Mouse (Mus musculus) lung, embryonic 16.5 days (tissue): ENCODE data around the gene Helz2. TPM values are rescaled to one million over a fixed set of nuclear protein-coding genes. Genes with fewer than 3 reads are reported as not detected.
"Not testable (repeated sequence)": the region's sequence is repeated elsewhere in the genome, so short reads cannot be mapped to it uniquely, and the experiment has no call there.

Experiments
- ATAC-seq: fragments of 200-750 bp; cut with Nextera tagmentation; 2 replicates; pipeline ENCODE4 v1.8.0; 2017; ENCODE audit warnings: low read depth, mild to moderate bottlenecking, moderate library complexity
- H3K27ac ChIP-seq: fragments of 300-500 bp; sonication (generic); 2 replicates; pipeline ENCODE4 v1.5.1; 2014; ENCODE audit warnings: mild to moderate bottlenecking, control low read depth, low read length
- H3K27me3 ChIP-seq: fragments of 300-500 bp; sonication (generic); 2 replicates; pipeline ENCODE4 v1.6.1; 2014; ENCODE audit warnings: low read depth, low read length, mixed read lengths; ENCODE audit not compliant: control insufficient read depth, insufficient read depth
- H3K36me3 ChIP-seq: fragments of 300-500 bp; sonication (generic); 2 replicates; pipeline ENCODE4 v1.6.1; 2014; ENCODE audit warnings: low read length; ENCODE audit not compliant: control insufficient read depth, insufficient read depth
- H3K4me1 ChIP-seq: fragments of 300-500 bp; sonication (generic); replicated peaks from 2 replicates; pipeline ENCODE4 v1.6.1; 2014; ENCODE audit warnings: low read length, mixed read lengths; ENCODE audit not compliant: control insufficient read depth, insufficient read depth
- H3K4me2 ChIP-seq: fragments of 300-500 bp; sonication (generic); 2 replicates; pipeline ENCODE4 v1.6.1; 2014; ENCODE audit warnings: low read depth, low read length, control low read depth
- H3K4me3 ChIP-seq: fragments of 300-500 bp; sonication (generic); 2 replicates; pipeline ENCODE4 v1.5.1; 2014; ENCODE audit warnings: mild to moderate bottlenecking, low read length, control low read depth
- H3K9ac ChIP-seq: fragments of 300-500 bp; sonication (generic); 2 replicates; pipeline ENCODE4 v1.6.1; 2014; ENCODE audit warnings: low read length, control low read depth
- H3K9me3 ChIP-seq: fragments of 300-500 bp; sonication (generic); 2 replicates; pipeline ENCODE4 v1.6.1; 2016; ENCODE audit warnings: low read length; ENCODE audit not compliant: control insufficient read depth
- WGBS: fragments of 180-500 bp; shearing (Covaris S2); extraction: QIAGEN DNeasy Blood & Tissue Kit; methylation state at CpG from one replicate; pipeline ENCODE4 v1.1.7; 2014; 5-methylcytosine and 5-hydroxymethylcytosine counted together
- polyA plus RNA-seq: library from polyadenylated mRNA; unstranded; fragments of >200 nt; fragmentation: Nextera tagmentation; extraction: Ambion mirVana; gene quantifications from 2 replicates; pipeline ENCODE4 v1.2.1, GENCODE M21; 2015

The Helz2 gene
- polyA plus RNA-seq, result 3.0 and 3.4 TPM in 2 replicates

DNA sequence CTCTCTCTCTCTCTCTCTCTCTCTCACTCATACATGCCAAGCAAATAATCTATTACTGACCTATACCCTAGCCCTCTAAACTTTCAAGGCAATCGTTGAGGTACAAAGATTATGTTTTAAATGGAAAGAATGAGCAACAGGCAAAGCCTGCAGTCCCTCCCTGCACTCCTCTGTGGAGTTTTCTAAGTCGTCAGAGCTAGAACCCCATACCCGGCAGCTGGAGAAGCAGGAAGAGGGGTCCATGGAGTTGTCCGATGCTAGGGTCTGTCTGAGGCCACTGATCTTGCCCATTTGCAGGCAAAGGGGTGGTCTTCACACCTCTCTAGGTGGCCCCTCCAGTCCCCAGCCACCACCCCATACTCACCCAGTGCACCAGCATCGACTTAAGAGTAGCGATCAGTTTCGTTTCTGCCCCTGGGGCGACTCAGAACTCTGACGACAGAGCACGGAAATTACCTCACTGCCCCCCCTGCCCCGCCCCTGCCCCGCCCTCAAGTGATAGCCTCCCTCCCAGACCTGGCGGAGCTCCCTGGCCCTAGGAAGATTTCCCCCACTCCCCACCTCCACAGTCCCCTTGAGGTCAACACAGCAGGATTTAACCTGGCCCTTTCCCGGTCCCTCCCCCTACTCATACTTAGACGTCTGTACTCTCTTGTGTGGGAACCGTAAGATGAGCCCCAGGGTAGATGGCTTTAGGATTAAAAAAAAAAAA is at the start of gene Helz2:
TSS of gene Helz2 (minus strand) at position 426 of the 712 bp plus-strand sequence.
- H3K4me1 ChIP-seq, result peaks cover 9% of the 10 kb centered on the region
- ATAC-seq, result peak; percentile 86
- 0 out of 2 replicates have a peak, but pooled peaks cover 2% of the 10 kb centered on the region for H3K36me3 ChIP-seq
- no peak within 1 kb of the TSS for H3K27ac ChIP-seq
- H3K27me3 ChIP-seq, result no peaks in the 10 kb centered on the region
- H3K4me2 ChIP-seq, result peak within 1 kb of the TSS; percentile 64
- H3K9me3 ChIP-seq, result no peaks in the 10 kb centered on the region
- peak within 1 kb of the TSS; percentile 72 for H3K4me3 ChIP-seq
- peak within 1 kb of the TSS; percentile 84 for H3K9ac ChIP-seq
- 8% methylated on average over 16 of the region's 16 CpGs for WGBS

DNA sequence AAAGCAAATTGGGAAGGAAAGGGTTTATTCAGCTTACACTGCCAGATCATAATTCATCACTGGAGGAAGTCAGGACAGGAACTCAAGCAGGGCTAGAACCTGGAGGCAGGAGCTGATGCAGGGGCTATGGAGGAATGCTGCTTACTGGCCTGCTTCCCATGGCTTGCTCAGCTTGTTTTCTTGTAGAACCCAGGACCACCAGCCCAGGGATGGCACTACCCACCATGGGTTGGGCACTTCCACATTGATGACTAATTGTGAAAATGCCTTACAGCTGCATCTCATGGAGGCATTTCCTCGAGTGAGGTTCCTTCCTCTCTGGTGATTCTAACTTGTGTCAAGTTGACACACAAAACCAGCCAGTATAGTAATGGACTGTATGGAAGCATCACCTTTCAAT is 49.1 kb upstream of the Helz2 start:
- H3K36me3 ChIP-seq, result peaks cover 3% of the 10 kb centered on the region
- 61% methylated on average over 1 of the region's 1 CpGs for WGBS
- no peak for ATAC-seq

DNA sequence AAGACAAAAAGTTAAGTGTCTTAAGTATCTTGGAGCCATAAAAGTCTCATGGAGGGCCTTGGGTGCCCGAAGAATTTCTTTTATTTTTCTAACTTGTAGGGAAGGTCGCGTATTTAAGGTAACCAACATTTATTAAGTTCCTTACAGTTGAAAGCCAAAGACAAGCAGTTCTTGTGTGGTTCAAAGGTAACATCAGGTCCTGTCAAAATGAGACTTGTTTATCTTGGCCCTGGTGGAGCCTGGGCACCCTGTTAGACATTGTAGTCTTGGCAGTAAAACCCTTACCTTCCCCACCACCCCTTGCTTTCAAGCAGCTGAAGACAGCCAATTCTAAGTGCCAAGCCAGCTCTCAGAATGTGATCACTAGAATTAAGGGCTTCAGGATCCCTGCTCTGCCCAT is 46.9 kb upstream of the Helz2 start:
- Histone ChIP-seq H3K27ac (no peak overlapping the region), H3K4me3 (peak overlapping the region; percentile 79), H3K4me2 (peak overlapping the region; percentile 58), H3K9ac (peak overlapping the region; percentile 58), H3K27me3 (no peaks in the 10 kb centered on the region), H3K4me1 (peaks cover 12% of the 10 kb centered on the region), H3K36me3 (peaks cover 3% of the 10 kb centered on the region), H3K9me3 (no peaks in the 10 kb centered on the region)
- ATAC-seq, result no peak
- 62% methylated on average over 3 of the region's 3 CpGs for WGBS

More for the DNA sequence above, 49.1 kb upstream of the Helz2 start:
- no peak overlapping the region for H3K4me3 ChIP-seq
- H3K27me3 ChIP-seq, result no peaks in the 10 kb centered on the region
- no peak overlapping the region for H3K4me2 ChIP-seq
- no peak overlapping the region for H3K9ac ChIP-seq
- no peak overlapping the region for H3K27ac ChIP-seq
- H3K4me1 ChIP-seq, result peaks cover 12% of the 10 kb centered on the region
- H3K9me3 ChIP-seq, result no peaks in the 10 kb centered on the region

DNA sequence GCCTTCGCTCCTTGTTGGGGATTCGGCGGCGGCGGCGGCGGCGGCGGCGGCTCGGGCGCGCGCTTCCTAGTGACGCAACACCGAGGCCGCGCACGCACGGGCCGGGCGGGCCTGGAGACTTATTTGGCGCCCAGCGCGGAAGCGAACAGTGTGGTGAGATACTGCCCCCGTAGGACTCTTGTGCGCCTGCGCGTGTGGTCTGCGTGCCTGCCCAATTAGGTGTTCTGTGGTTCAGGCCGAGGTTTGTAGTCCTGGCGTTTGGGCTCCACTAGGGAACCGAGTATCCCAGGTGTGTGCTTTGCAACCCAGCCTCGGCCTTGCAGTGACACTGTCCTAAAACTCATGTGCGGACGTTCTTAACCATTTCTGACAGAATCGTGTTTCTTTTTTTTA is 46.1 kb upstream of the Helz2 start, which contains the start of gene Gmeb2:
TSS of gene Gmeb2 (minus strand) at position 78 of the 393 bp plus-strand sequence.
- Histone ChIP-seq H3K4me1 (peaks cover 12% of the 10 kb centered on the region), H3K27ac (peak within 1 kb of the TSS; percentile 96), H3K9ac (peak within 1 kb of the TSS; percentile 96), H3K4me3 (peak within 1 kb of the TSS; percentile 79), H3K4me2 (peak within 1 kb of the TSS; percentile 84)
- not testable (repeated sequence) for H3K27me3 ChIP-seq, H3K9me3 ChIP-seq, H3K36me3 ChIP-seq
- ATAC-seq, result peak; percentile 98
- under 1% methylated on average over 19 of the region's 38 CpGs for WGBS

GRCm38 (mm10) chr2:181287338-181287957 is 45.6 kb upstream of the Helz2 start:
- Histone ChIP-seq H3K4me2 (peak overlapping the region; percentile 84), H3K4me1 (peaks cover 12% of the 10 kb centered on the region), H3K36me3 (peaks cover 3% of the 10 kb centered on the region), H3K9me3 (no peaks in the 10 kb centered on the region), H3K27me3 (no peaks in the 10 kb centered on the region), H3K9ac (peak overlapping the region; percentile 96), H3K4me3 (peak overlapping the region; percentile 79), H3K27ac (peak overlapping the region; percentile 96)
- peak; percentile 92 for ATAC-seq
- 0% methylated on average over 17 of the region's 71 CpGs for WGBS

DNA sequence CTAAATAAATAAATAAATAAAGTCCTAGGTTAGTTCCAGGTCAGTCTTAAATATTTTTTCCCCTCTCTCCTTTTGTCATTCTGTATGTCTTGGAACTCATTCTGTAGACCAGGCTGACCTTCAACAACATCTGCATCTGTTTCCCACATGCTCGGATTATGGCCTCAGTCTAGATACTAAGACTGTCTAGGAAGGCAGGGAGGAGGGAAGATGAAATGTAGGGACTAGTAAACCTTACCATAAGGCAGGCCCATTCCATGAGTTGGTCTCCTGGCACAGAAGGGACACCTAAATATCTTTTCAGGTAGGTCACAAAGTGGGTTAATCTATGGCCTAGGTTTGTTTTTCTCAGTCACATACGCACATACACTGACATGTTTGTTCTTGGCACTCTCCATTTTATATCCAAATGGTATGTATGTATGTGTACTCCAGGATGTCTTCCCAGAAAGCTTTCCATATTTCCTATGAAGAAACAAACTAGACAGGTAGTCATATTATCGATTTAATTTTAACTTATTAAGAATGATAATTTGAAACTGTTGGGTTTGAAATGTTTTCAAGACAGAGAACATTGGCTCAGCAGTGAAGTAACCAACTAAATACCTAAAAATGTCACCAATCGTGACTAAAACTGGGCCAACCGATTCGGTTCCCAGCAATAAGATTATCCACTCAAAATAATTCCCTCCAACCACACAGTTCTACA is 45.0 kb upstream of the Helz2 start:
- Histone ChIP-seq H3K9ac (peak overlapping the region; percentile 96), H3K27me3 (no peaks in the 10 kb centered on the region), H3K36me3 (peaks cover 5% of the 10 kb centered on the region), H3K4me2 (peak overlapping the region; percentile 84), H3K4me1 (peaks cover 12% of the 10 kb centered on the region), H3K27ac (peak overlapping the region; percentile 96), H3K9me3 (no peaks in the 10 kb centered on the region), H3K4me3 (peak overlapping the region; percentile 79)
- no peak for ATAC-seq
- 45% methylated on average over 6 of the region's 6 CpGs for WGBS

- Histone ChIP-seq H3K9me3 (no peaks in the 10 kb centered on the region), H3K4me1 (no peaks in the 10 kb centered on the region), H3K9ac (no peak overlapping the region), H3K36me3 (peaks cover 15% of the 10 kb centered on the region), H3K27me3 (no peaks in the 10 kb centered on the region), H3K4me3 (no peak overlapping the region), H3K27ac (no peak overlapping the region), H3K4me2 (no peak overlapping the region)
- no peak for ATAC-seq
- WGBS, result 90% methylated on average over 1 of the region's 1 CpGs
Measured at GRCm38 (mm10) chr2:181279968-181280367, 38.1 kb upstream of the Helz2 start.

DNA sequence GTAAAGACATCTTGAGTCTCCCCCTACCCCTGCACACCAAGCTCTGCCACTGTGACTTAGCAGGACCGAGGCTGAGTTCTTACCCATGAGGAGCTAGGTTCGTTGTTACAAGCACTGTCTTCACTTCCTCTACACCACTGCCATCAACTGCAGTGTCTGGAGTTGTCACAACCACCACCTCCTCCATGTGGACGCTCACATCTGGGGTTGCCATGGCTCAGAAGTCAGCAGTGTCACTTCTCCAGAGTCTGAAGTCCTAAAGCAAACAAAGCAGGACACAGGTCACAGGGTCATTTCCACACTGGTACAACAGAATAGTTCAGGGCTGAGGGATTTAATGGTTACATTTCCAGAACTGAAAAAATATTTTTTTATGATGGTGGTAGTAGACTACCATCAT is 36.0 kb upstream of the Helz2 start:
- ATAC-seq, result no peak
- H3K4me3 ChIP-seq, result no peak overlapping the region
- 52% methylated on average over 3 of the region's 3 CpGs for whole genome bisulfite sequencing
- no peaks in the 10 kb centered on the region for H3K27me3 ChIP-seq
- peaks cover 17% of the 10 kb centered on the region for H3K36me3 ChIP-seq
- no peak overlapping the region for H3K9ac ChIP-seq
- H3K4me2 ChIP-seq, result no peak overlapping the region
- H3K9me3 ChIP-seq, result no peaks in the 10 kb centered on the region
- no peak overlapping the region for H3K27ac ChIP-seq
- H3K4me1 ChIP-seq, result no peaks in the 10 kb centered on the region

DNA sequence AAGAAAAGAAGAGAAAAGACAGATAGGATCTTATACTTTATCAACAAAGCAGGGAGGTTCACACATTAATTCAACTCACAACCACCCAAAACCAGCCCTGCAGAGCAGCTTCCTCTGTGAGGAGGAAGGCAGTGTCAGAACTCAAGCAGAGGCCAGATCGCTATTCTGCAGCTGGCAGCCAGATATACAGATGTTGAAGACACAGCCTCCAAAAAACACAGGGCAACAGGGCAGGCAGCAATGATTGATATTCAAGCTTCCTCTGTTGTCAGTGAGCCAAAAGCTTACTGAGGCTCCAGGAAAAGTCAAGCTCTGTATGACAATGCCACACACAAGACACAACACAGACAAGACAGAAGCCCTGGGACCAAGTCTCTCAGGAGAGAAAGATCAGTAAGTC is 34.9 kb upstream of the Helz2 start:
- Histone ChIP-seq H3K9me3 (no peaks in the 10 kb centered on the region), H3K9ac (no peak overlapping the region), H3K4me3 (no peak overlapping the region), H3K4me1 (no peaks in the 10 kb centered on the region), H3K36me3 (peaks cover 15% of the 10 kb centered on the region), H3K27me3 (no peaks in the 10 kb centered on the region), H3K4me2 (no peak overlapping the region), H3K27ac (no peak overlapping the region)
- WGBS, result 28% methylated on average over 1 of the region's 1 CpGs
- ATAC-seq, result peak; percentile 45
